Mouse (Mus musculus): ENCODE measurements around the gene Hoxb4.

Gene Hoxb4

GRCm38 (mm10) chr11:96317608-96318367 is at the start of gene Hoxb4:
Gene Hoxb4 (plus strand): TSS chr11:96318267.
- DNase-seq (ENCODE audit: low read depth), result no peak

GRCm38 (mm10) chr11:96269869-96270268 is 48.2 kb upstream of the Hoxb4 start:
- no peak for DNase-seq (ENCODE audit: low read depth)

- no peak for DNase-seq (ENCODE audit: low read depth)
Measured at GRCm38 (mm10) chr11:96270996-96271540, 47.0 kb upstream of the Hoxb4 start, which contains the start of gene Hoxb9. Gene Hoxb9 (plus strand): TSS chr11:96271457.

- DNase-seq (ENCODE audit: low read depth), result no peak
Measured at GRCm38 (mm10) chr11:96271541-96272011, 46.5 kb upstream of the Hoxb4 start.

- no peak for DNase-seq (ENCODE audit: low read depth)
Measured at GRCm38 (mm10) chr11:96272024-96272921, 45.8 kb upstream of the Hoxb4 start.

GRCm38 (mm10) chr11:96274428-96274827 is 43.6 kb upstream of the Hoxb4 start:
- DNase-seq (ENCODE audit: low read depth), result no peak

GRCm38 (mm10) chr11:96275896-96276295 is 42.2 kb upstream of the Hoxb4 start:
- no peak for DNase-seq (ENCODE audit: low read depth)

GRCm38 (mm10) chr11:96277151-96278044 is 40.7 kb upstream of the Hoxb4 start:
- no peak for DNase-seq (ENCODE audit: low read depth)

- no peak for DNase-seq (ENCODE audit: low read depth)
Measured at GRCm38 (mm10) chr11:96278324-96278723, 39.7 kb upstream of the Hoxb4 start.

- DNase-seq (ENCODE audit: low read depth), result peak; percentile 46
Measured at GRCm38 (mm10) chr11:96278773-96279172, 39.3 kb upstream of the Hoxb4 start.

GRCm38 (mm10) chr11:96279421-96280233 is 38.4 kb upstream of the Hoxb4 start:
- no peak for DNase-seq (ENCODE audit: low read depth)

GRCm38 (mm10) chr11:96280399-96281378 is 37.4 kb upstream of the Hoxb4 start:
- no peak for DNase-seq (ENCODE audit: low read depth)

GRCm38 (mm10) chr11:96281396-96281795 is 36.7 kb upstream of the Hoxb4 start:
- no peak for DNase-seq (ENCODE audit: low read depth)

- DNase-seq (ENCODE audit: low read depth), result no peak
Measured at GRCm38 (mm10) chr11:96281855-96282570, 36.1 kb upstream of the Hoxb4 start, which contains the start of gene Hoxb8. Gene Hoxb8 (plus strand): TSS chr11:96281905.

GRCm38 (mm10) chr11:96282795-96283430 is 35.2 kb upstream of the Hoxb4 start:
- no peak for DNase-seq (ENCODE audit: low read depth)

GRCm38 (mm10) chr11:96284041-96284749 is 33.9 kb upstream of the Hoxb4 start:
- DNase-seq (ENCODE audit: low read depth), result no peak

Measured in c-Kit-positive CD71-positive TER-119-negative erythroid progenitor cells, embryonic 14.5 days (primary cell).